Mouse (Mus musculus): ENCODE data around the gene Glg1.
A peak's percentile ranks its signal among the peaks of the same experiment; 100 is the strongest.

- TF ChIP-seq MAX (IDR thresholded peaks at IDR 0.05): peak; percentile 16
- TF ChIP-seq CTCF (IDR thresholded peaks at IDR 0.05; ENCODE audit: control insufficient read depth, insufficient read depth, insufficient read length): no peak
Measured at GRCm38 (mm10) chr8:111300597-111301546, 41.9 kb upstream of the Glg1 start.

Measured in C2C12 (cell line).